Mouse (Mus musculus) ovary, adult 2 months (tissue): ENCODE measurements around the gene Calr4. TPM values are rescaled to one million over a fixed set of nuclear protein-coding genes. Genes with fewer than 3 reads are reported as not detected.

ENCODE experiments used
- polyA plus RNA-seq: library from polyadenylated mRNA; depleted of rRNA; stranded (reverse); fragments of >200 nt; gene quantifications from 2 replicates; pipeline ENCODE4 v1.2.3, GENCODE M21; 2012; rRNA removed

Calr4 gene
- polyA plus RNA-seq, result 0.24 and 0.31 TPM in 2 replicates

DNA sequence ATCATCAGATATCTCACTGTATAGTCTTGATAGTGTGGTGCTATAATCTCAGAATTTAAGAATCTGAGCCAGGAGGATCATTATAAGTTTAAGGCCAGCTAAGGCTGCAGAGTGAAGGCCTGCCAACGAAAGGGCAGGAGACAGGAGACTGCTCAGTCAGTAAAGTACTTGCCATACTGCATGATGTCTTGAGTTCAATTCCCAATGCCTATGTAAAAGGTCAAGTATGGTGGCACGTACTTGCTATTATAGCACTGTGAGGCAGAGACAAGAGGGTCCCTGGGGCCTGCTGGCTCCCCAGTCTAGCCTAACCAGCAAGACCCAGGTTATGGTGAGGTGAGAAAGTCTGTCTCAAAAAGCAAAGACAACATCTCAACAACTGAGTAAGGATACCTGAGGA is at the start of gene Calr4:
Calr4 (plus strand) TSS at position 301 of the 400 bp plus-strand sequence.

DNA sequence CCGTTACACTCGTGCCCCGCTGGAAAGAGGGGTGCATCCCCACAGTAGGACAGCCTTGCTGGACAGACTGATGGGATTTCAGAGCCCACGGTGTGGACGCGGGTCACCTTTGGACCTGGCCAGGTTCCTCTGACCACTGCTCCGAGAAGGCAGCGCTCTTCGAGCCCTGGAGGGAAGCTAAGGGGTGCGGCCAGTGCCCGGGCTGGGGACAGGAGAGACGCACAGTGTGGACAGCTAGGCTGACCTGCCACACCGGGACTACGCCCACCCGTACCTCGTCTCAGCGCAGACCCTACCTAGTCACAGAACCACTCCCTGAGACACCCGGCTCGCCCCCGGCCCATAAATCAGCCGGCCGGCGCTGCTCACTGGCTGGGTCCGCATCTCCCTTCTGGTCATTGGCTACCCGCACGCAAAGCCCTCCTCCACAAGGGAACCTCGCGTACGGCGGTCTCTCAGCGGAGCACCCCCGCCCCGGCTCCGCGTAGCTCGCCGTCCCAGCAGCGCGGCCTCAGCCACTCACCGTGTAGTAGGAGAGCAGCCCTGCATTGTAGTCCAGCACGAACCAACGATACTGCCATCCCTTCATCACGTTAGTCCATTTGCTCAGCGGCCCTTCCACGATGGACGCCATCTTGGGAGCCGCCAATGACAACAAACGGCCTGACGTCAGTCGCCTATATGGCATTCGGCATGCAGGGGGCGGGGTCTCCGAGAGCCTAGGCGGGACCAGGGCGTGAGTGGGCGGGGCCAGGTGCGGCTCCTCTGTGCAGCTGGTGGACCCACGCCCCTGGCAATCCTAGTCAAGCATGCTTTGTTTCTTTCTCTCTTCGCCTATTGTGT is 32.5 kb upstream of the Calr4 start, which contains the start of gene Osbpl9:
Osbpl9 (minus strand) TSS at position 691 of the 843 bp plus-strand sequence.

DNA sequence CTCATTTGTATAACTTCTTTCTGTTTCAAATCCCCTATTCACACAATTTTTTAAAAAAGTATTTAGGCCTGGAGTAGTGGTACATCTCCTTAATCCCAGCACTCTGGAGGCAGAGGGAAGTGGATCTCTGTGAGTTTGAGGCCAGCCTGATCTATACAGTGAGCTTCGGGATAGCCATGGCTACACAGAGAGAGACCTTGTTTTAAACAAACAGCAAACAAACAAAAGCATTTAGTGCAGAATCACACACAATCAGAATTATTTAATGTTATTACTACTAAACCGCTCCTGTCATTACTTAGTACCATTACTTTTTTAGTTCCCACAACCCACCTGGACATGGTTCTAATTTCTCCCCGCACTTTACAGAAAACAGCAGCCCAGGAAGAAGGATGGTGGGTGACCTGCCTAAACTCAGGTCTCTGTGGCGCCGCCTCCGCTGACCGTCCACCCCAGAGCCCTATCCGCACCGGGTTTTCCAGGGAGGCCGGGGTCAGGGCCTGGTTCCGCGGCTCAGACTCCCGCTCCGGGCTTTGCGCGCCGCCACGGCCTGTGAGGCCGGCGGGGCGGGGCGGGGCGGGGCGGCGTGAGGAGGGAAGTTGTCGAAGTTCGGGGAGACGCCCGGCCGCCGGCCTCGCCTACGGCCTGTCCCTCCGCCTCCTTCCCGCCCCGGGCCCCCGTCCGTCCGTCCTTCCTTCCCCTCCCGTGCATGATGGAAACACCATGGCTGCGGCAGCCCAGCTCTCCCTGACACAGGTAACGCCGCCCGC is 45.6 kb downstream of the Calr4 start, which contains the start of gene Eps15:
Eps15 (plus strand) TSS at position 580 of the 770 bp plus-strand sequence.

Other genes with a start within 250 kb of the Calr4 start
- gene Nrd1, start 233.8 kb upstream of the Calr4 start, polyA plus RNA-seq, result 18.9 and 23.1 TPM in 2 replicates
- 59.6 and 115 TPM in 2 replicates for gene Osbpl9, start 32.2 kb upstream of the Calr4 start, polyA plus RNA-seq
- 4.6 and 5.9 TPM in 2 replicates for gene Eps15, start 45.8 kb downstream of the Calr4 start, polyA plus RNA-seq
- gene Ttc39a, start 172.1 kb downstream of the Calr4 start, polyA plus RNA-seq, result 14.3 and 18.4 TPM in 2 replicates